Mouse (Mus musculus) MEL (cell line): ENCODE results near the gene Lmod1. TPM values are rescaled to one million over a fixed set of nuclear protein-coding genes. Genes with fewer than 3 reads are reported as not detected.

ENCODE experiments used
- DNase-seq: peaks from one replicate; pipeline ENCODE4 v3.0.0; 2011; ENCODE audit warnings: low read depth, low spot score
- H3K27ac ChIP-seq: 2 replicates; pipeline ENCODE4 v1.5.1; 2012; ENCODE audit warnings: low read depth, mild to moderate bottlenecking, control low read depth, low read length, moderate library complexity; ENCODE audit not compliant: control insufficient read depth
- H3K27me3 ChIP-seq, 2 experiments: fragments of 150-350 bp in 1 of 2; sonication (generic) in 1 of 2; 2 replicates each; pipeline ENCODE4 v1.6.1; 2012; ENCODE audit warnings: low read length in 2 of 2, mild to moderate bottlenecking in 2 of 2, improper control_type of control experiment in 1 of 2, moderate library complexity in 1 of 2; ENCODE audit not compliant: insufficient read depth in 2 of 2, control insufficient read depth in 1 of 2
- H3K36me3 ChIP-seq, 2 experiments: 2 replicates each; pipeline ENCODE4 v1.6.1; 2012 to 2014; ENCODE audit warnings: low read length in 2 of 2, improper control_type of control experiment in 1 of 2, inconsistent platforms in 1 of 2, mild to moderate bottlenecking in 1 of 2; ENCODE audit not compliant: insufficient read depth in 2 of 2, control insufficient read depth in 1 of 2
- H3K4me1 ChIP-seq, 2 experiments: fragments of 150-350 bp in 1 of 2; sonication (generic) in 1 of 2; 2 replicates each; pipeline ENCODE4 v1.6.1; 2012; ENCODE audit warnings: low read length in 2 of 2, improper control_type of control experiment in 1 of 2, mild to moderate bottlenecking in 1 of 2; ENCODE audit not compliant: insufficient read depth in 2 of 2, control insufficient read depth in 1 of 2
- H3K4me3 ChIP-seq, 2 experiments: fragments of 150-350 bp in 1 of 2; sonication (generic) in 1 of 2; 2 replicates each; pipeline ENCODE4 v1.5.1; 2012; ENCODE audit warnings: low read depth in 2 of 2, low read length in 2 of 2, mild to moderate bottlenecking in 2 of 2, moderate library complexity in 2 of 2, control low read depth in 1 of 2, improper control_type of control experiment in 1 of 2; ENCODE audit not compliant: control insufficient read depth in 1 of 2, insufficient read depth in 1 of 2
- H3K79me2 ChIP-seq: 2 replicates; pipeline ENCODE4 v1.6.1; 2012; ENCODE audit warnings: mild to moderate bottlenecking, low read length, moderate library complexity; ENCODE audit not compliant: control insufficient read depth, poor library complexity, insufficient read depth
- H3K9ac ChIP-seq: 2 replicates; pipeline ENCODE4 v1.6.1; 2012; ENCODE audit warnings: low read depth, mild to moderate bottlenecking, control low read depth, low read length, moderate library complexity; ENCODE audit not compliant: control insufficient read depth, poor library complexity, severe bottlenecking
- H3K9me3 ChIP-seq: fragments of 150-350 bp; sonication (generic); replicated peaks from 2 replicates; pipeline ENCODE4 v1.6.1; 2012; ENCODE audit warnings: mild to moderate bottlenecking, low read length, improper control_type of control experiment, moderate library complexity; ENCODE audit not compliant: insufficient read depth
- BHLHE40 ChIP-seq: IDR thresholded peaks from 2 replicates; pipeline ENCODE4 v1.6.1; 2012; ENCODE audit warnings: low read depth, mild to moderate bottlenecking, inconsistent platforms, low read length, improper control_type of control experiment, borderline replicate concordance
- CHD1 ChIP-seq: IDR thresholded peaks from 2 replicates; pipeline ENCODE4 v1.6.1; 2012; ENCODE audit warnings: low read depth, mild to moderate bottlenecking, inconsistent platforms, low read length, improper control_type of control experiment
- CHD2 ChIP-seq: IDR thresholded peaks from 2 replicates; pipeline ENCODE4 v1.6.1; 2011; ENCODE audit warnings: low read length, improper control_type of control experiment
- CTCF ChIP-seq, 3 experiments: IDR thresholded peaks in 2 of 3; conservative IDR thresholded peaks in 1 of 3; 2 replicates each; pipeline ENCODE4 v1.5.1; 2011 to 2012; ENCODE audit warnings: low read length in 3 of 3, low read depth in 2 of 3, mild to moderate bottlenecking in 2 of 3, improper control_type of control experiment in 1 of 3, inconsistent platforms in 1 of 3, mixed read lengths in 1 of 3, moderate library complexity in 1 of 3; ENCODE audit not compliant: control insufficient read depth in 1 of 3, insufficient read depth in 1 of 3, poor library complexity in 1 of 3, severe bottlenecking in 1 of 3
- E2F4 ChIP-seq: IDR thresholded peaks from 2 replicates; pipeline ENCODE4 v1.6.1; 2011; ENCODE audit warnings: low read depth, low read length, improper control_type of control experiment, borderline replicate concordance
- ELF1 ChIP-seq: IDR thresholded peaks from 2 replicates; pipeline ENCODE4 v1.6.1; 2014; ENCODE audit warnings: low read depth, mild to moderate bottlenecking, inconsistent platforms, low read length, improper control_type of control experiment, moderate library complexity
- GABPA ChIP-seq: IDR thresholded peaks from 2 replicates; pipeline ENCODE4 v1.6.1; 2012; ENCODE audit warnings: low read depth, mild to moderate bottlenecking, inconsistent platforms, low read length, improper control_type of control experiment, moderate library complexity
- GATA1 ChIP-seq: IDR thresholded peaks from 2 replicates; pipeline ENCODE4 v1.6.1; 2011; ENCODE audit warnings: low read depth, low read length, improper control_type of control experiment
- HCFC1 ChIP-seq: IDR thresholded peaks from 2 replicates; pipeline ENCODE4 v1.6.1; 2012; ENCODE audit warnings: low read depth, mild to moderate bottlenecking, inconsistent platforms, low read length, improper control_type of control experiment, moderate library complexity
- KAT2A ChIP-seq: conservative IDR thresholded peaks from 2 replicates; pipeline ENCODE4 v1.6.1; 2012; ENCODE audit warnings: low read depth, low read length, improper control_type of control experiment, inconsistent platforms
- MAFK ChIP-seq: IDR thresholded peaks from 2 replicates; pipeline ENCODE4 v1.6.1; 2011; ENCODE audit warnings: low read depth, mild to moderate bottlenecking, low read length, improper control_type of control experiment, borderline replicate concordance
- MAX ChIP-seq: IDR thresholded peaks from 2 replicates; pipeline ENCODE4 v1.6.1; 2011; ENCODE audit warnings: low read length, improper control_type of control experiment
- MAZ ChIP-seq: IDR thresholded peaks from 2 replicates; pipeline ENCODE4 v1.6.1; 2012; ENCODE audit warnings: low read depth, mild to moderate bottlenecking, inconsistent platforms, low read length, improper control_type of control experiment
- MEF2A ChIP-seq: IDR thresholded peaks from 2 replicates; pipeline ENCODE4 v1.6.1; 2014; ENCODE audit warnings: low read depth, mild to moderate bottlenecking, inconsistent platforms, low read length, improper control_type of control experiment; ENCODE audit not compliant: poor library complexity, insufficient replicate concordance, severe bottlenecking; ENCODE audit errors: extremely low read depth
- MYB ChIP-seq: IDR thresholded peaks from 2 replicates; pipeline ENCODE4 v1.6.1; 2011; ENCODE audit warnings: mild to moderate bottlenecking, low read depth, low read length, improper control_type of control experiment
- MYC ChIP-seq: IDR thresholded peaks from 2 replicates; pipeline ENCODE4 v1.6.1; 2011; ENCODE audit warnings: low read depth, mild to moderate bottlenecking, low read length, improper control_type of control experiment, moderate library complexity
- POLR2A ChIP-seq, 2 experiments: IDR thresholded peaks; 2 replicates each; pipeline ENCODE4 v1.6.1; 2011 to 2012; ENCODE audit warnings: low read length in 2 of 2, mild to moderate bottlenecking in 2 of 2, control low read depth in 1 of 2, improper control_type of control experiment in 1 of 2, low read depth in 1 of 2, moderate library complexity in 1 of 2; ENCODE audit not compliant: control insufficient read depth in 1 of 2, insufficient read depth in 1 of 2, poor library complexity in 1 of 2
- POLR2AphosphoS5 ChIP-seq: IDR thresholded peaks from 2 replicates; pipeline ENCODE4 v1.6.1; 2012; ENCODE audit warnings: low read depth, borderline replicate concordance, mild to moderate bottlenecking, inconsistent platforms, low read length, moderate library complexity, mixed read lengths
- RAD21 ChIP-seq: IDR thresholded peaks from 2 replicates; pipeline ENCODE4 v1.6.1; 2011; ENCODE audit warnings: mild to moderate bottlenecking, low read depth, low read length, improper control_type of control experiment
- RCOR1 ChIP-seq: IDR thresholded peaks from 2 replicates; pipeline ENCODE4 v1.6.1; 2012; ENCODE audit warnings: low read depth, mild to moderate bottlenecking, inconsistent platforms, low read length, improper control_type of control experiment
- SIN3A ChIP-seq: IDR thresholded peaks from 2 replicates; pipeline ENCODE4 v1.6.1; 2012; ENCODE audit warnings: low read length, improper control_type of control experiment, inconsistent platforms
- UBTF ChIP-seq: IDR thresholded peaks from 2 replicates; pipeline ENCODE4 v1.6.1; 2012; ENCODE audit warnings: low read depth, mild to moderate bottlenecking, inconsistent platforms, low read length, improper control_type of control experiment, moderate library complexity, borderline replicate concordance; ENCODE audit not compliant: insufficient read depth
- USF1 ChIP-seq: IDR thresholded peaks from 2 replicates; pipeline ENCODE4 v1.6.1; 2014; ENCODE audit warnings: low read depth, mild to moderate bottlenecking, inconsistent platforms, low read length, improper control_type of control experiment, moderate library complexity
- ZC3H11A ChIP-seq: IDR thresholded peaks from 2 replicates; pipeline ENCODE4 v1.6.1; 2012; ENCODE audit warnings: low read depth, mild to moderate bottlenecking, inconsistent platforms, low read length, improper control_type of control experiment
- ZNF384 ChIP-seq: IDR thresholded peaks from 2 replicates; pipeline ENCODE4 v1.6.1; 2012; ENCODE audit warnings: low read depth, mild to moderate bottlenecking, inconsistent platforms, low read length, improper control_type of control experiment
- polyA plus RNA-seq, 2 experiments: library from polyadenylated mRNA; stranded (reverse) in 1 of 2; unstranded in 1 of 2; fragments of >175 nt in 1 of 2; fragments of >200 nt in 1 of 2; gene quantifications; 2 replicates each; pipeline versions ENCODE4 v1.2.1 to v1.2.4; 2012; ENCODE audit warnings: low replicate concordance in 2 of 2, low read depth in 1 of 2; ENCODE audit not compliant: insufficient read length in 2 of 2, insufficient read depth in 1 of 2, missing spikeins in 1 of 2
- total RNA-seq: library from RNA; depleted of rRNA; stranded (reverse); fragments of 300-350 nt; gene quantifications from 2 replicates; pipeline ENCODE4 v1.2.3, GENCODE M21; 2012

Lmod1 gene
- total and polyA plus RNA-seq, 3 experiments, result not detected

DNA sequence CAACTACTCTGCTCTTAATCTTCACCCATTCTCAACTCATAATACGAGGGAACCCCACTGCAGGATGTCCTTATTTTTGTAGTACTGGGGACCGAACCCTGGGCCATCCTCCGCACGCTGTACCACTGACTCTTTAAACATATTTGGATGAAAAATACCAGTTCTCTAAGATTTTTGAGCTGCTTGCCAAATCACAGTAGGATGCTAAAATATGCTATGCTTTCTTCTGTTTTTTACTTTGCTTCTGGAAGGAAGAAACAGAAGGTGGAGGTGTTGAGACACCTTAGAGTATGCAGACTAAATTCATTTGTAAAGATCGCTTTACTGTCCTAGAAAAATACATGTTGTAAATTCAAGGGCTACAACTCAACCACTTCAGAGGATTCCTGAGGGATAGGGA lies 59.6 kb downstream of the Lmod1 start:
- Histone ChIP-seq H3K36me3 (peaks cover 0 to 13% of the 10 kb centered on the region in 2 experiments; a peak in 2 of 4 replicates), H3K79me2 (no peaks in the 10 kb centered on the region), H3K27ac (no peak overlapping the region), H3K27me3 (no peaks in the 10 kb centered on the region), H3K4me1 (no peaks in the 10 kb centered on the region), H3K9ac (no peak overlapping the region), H3K4me3 (no peak overlapping the region), H3K9me3 (no peaks in the 10 kb centered on the region)
- TF ChIP-seq MAZ, result no peak
- no peak for DNase-seq

- no peaks in the 10 kb centered on the region for H3K9me3 ChIP-seq
- H3K9ac ChIP-seq, result no peak overlapping the region
- no peaks in the 10 kb centered on the region for H3K4me1 ChIP-seq
- no peaks in the 10 kb centered on the region for H3K79me2 ChIP-seq
- no peaks in the 10 kb centered on the region for H3K27me3 ChIP-seq
- no peak overlapping the region for H3K27ac ChIP-seq
- TF ChIP-seq CTCF (IDR thresholded peaks at IDR 0.05 in 2 of 3, conservative IDR thresholded peaks at IDR 0.05 in 1 of 3; ENCODE audit: control insufficient read depth in 1 of 3, insufficient read depth in 1 of 3, low read depth in 2 of 3, low read length in 3 of 3, poor library complexity in 1 of 3, severe bottlenecking in 1 of 3) (no peak), MAFK (no peak), ELF1 (no peak), E2F4 (no peak), MEF2A (no peak), UBTF (no peak), BHLHE40 (no peak), HCFC1 (no peak), SIN3A (no peak), MYC (no peak), MAX (no peak), POLR2AphosphoS5 (no peak), RCOR1 (no peak), ZNF384 (no peak), GATA1 (no peak)
- TF ChIP-seq, all 39 proteins: peak for 0
- peaks cover 0 to 14% of the 10 kb centered on the region in 2 experiments; a peak in 2 of 4 replicates for H3K36me3 ChIP-seq
- no peak for DNase-seq
- no peak overlapping the region for H3K4me3 ChIP-seq
These were observed 60.6 kb downstream of the Lmod1 start for GRCm38 (mm10) chr1:135385161-135385560.

GRCm38 (mm10) chr1:135399466-135399865 lies 74.9 kb downstream of the Lmod1 start:
- Histone ChIP-seq H3K79me2 (no peaks in the 10 kb centered on the region), H3K27me3 (no peaks in the 10 kb centered on the region), H3K27ac (no peak overlapping the region), H3K4me1 (no peaks in the 10 kb centered on the region), H3K9me3 (no peaks in the 10 kb centered on the region), H3K4me3 (no peak overlapping the region), H3K9ac (no peak overlapping the region), H3K36me3 (peaks cover 0 to 39% of the 10 kb centered on the region in 2 experiments; a peak in 3 of 4 replicates)
- DNase-seq, result no peak
- no peak for TF ChIP-seq ZC3H11A
- TF ChIP-seq MAX, result no peak
- no peak for TF ChIP-seq CHD2
- TF ChIP-seq CTCF (IDR thresholded peaks at IDR 0.05 in 2 of 3, conservative IDR thresholded peaks at IDR 0.05 in 1 of 3; ENCODE audit: control insufficient read depth in 1 of 3, insufficient read depth in 1 of 3, low read depth in 2 of 3, low read length in 3 of 3, poor library complexity in 1 of 3, severe bottlenecking in 1 of 3), result no peak
- no peak for TF ChIP-seq MYB
- no peak for TF ChIP-seq RCOR1
- TF ChIP-seq BHLHE40, result no peak
- TF ChIP-seq HCFC1, result no peak
- TF ChIP-seq GABPA, result no peak
- TF ChIP-seq USF1, result no peak
- TF ChIP-seq RAD21, result no peak
- no peak for TF ChIP-seq E2F4
- TF ChIP-seq POLR2A (IDR thresholded peaks at IDR 0.05; ENCODE audit: control insufficient read depth in 1 of 2, insufficient read depth in 1 of 2, low read depth in 1 of 2, low read length in 2 of 2, poor library complexity in 1 of 2), result no peak
- no peak for TF ChIP-seq MAZ
- no peak for TF ChIP-seq CHD1
- TF ChIP-seq SIN3A, result no peak
- no peak for TF ChIP-seq MAFK
- TF ChIP-seq KAT2A, result no peak
- no peak for TF ChIP-seq UBTF
